Mouse (Mus musculus) lung, embryonic 16.5 days (tissue): ENCODE results near the gene Eif3i. TPM values are rescaled to one million over a fixed set of nuclear protein-coding genes. Genes with fewer than 3 reads are reported as not detected.

Experiments
- ATAC-seq: fragments of 200-750 bp; cut with Nextera tagmentation; 2 replicates; pipeline ENCODE4 v1.8.0; 2017; ENCODE audit warnings: low read depth, mild to moderate bottlenecking, moderate library complexity
- H3K27ac ChIP-seq: fragments of 300-500 bp; sonication (generic); 2 replicates; pipeline ENCODE4 v1.5.1; 2014; ENCODE audit warnings: mild to moderate bottlenecking, control low read depth, low read length
- H3K27me3 ChIP-seq: fragments of 300-500 bp; sonication (generic); 2 replicates; pipeline ENCODE4 v1.6.1; 2014; ENCODE audit warnings: low read depth, low read length, mixed read lengths; ENCODE audit not compliant: control insufficient read depth, insufficient read depth
- H3K36me3 ChIP-seq: fragments of 300-500 bp; sonication (generic); 2 replicates; pipeline ENCODE4 v1.6.1; 2014; ENCODE audit warnings: low read length; ENCODE audit not compliant: control insufficient read depth, insufficient read depth
- H3K4me1 ChIP-seq: fragments of 300-500 bp; sonication (generic); replicated peaks from 2 replicates; pipeline ENCODE4 v1.6.1; 2014; ENCODE audit warnings: low read length, mixed read lengths; ENCODE audit not compliant: control insufficient read depth, insufficient read depth
- H3K4me2 ChIP-seq: fragments of 300-500 bp; sonication (generic); 2 replicates; pipeline ENCODE4 v1.6.1; 2014; ENCODE audit warnings: low read depth, low read length, control low read depth
- H3K4me3 ChIP-seq: fragments of 300-500 bp; sonication (generic); 2 replicates; pipeline ENCODE4 v1.5.1; 2014; ENCODE audit warnings: mild to moderate bottlenecking, low read length, control low read depth
- H3K9ac ChIP-seq: fragments of 300-500 bp; sonication (generic); 2 replicates; pipeline ENCODE4 v1.6.1; 2014; ENCODE audit warnings: low read length, control low read depth
- H3K9me3 ChIP-seq: fragments of 300-500 bp; sonication (generic); 2 replicates; pipeline ENCODE4 v1.6.1; 2016; ENCODE audit warnings: low read length; ENCODE audit not compliant: control insufficient read depth
- WGBS: fragments of 180-500 bp; shearing (Covaris S2); extraction: QIAGEN DNeasy Blood & Tissue Kit; methylation state at CpG from one replicate; pipeline ENCODE4 v1.1.7; 2014; 5-methylcytosine and 5-hydroxymethylcytosine counted together
- polyA plus RNA-seq: library from polyadenylated mRNA; unstranded; fragments of >200 nt; fragmentation: Nextera tagmentation; extraction: Ambion mirVana; gene quantifications from 2 replicates; pipeline ENCODE4 v1.2.1, GENCODE M21; 2015

Eif3i gene
- polyA plus RNA-seq, 1 experiment from 2014 or later, result 229 TPM

GRCm38 (mm10) chr4:129582251-129582650, 18.2 kb downstream of the Eif3i start:
- Histone ChIP-seq H3K9me3 (no peaks in the 10 kb centered on the region), H3K4me1 (peaks cover 5% of the 10 kb centered on the region), H3K27ac (no peak overlapping the region), H3K4me2 (no peak overlapping the region), H3K4me3 (no peak overlapping the region), H3K9ac (no peak overlapping the region), H3K27me3 (no peaks in the 10 kb centered on the region), H3K36me3 (no peaks in the 10 kb centered on the region)
- no peak for ATAC-seq
- whole genome bisulfite sequencing, result 75% methylated on average over 1 of the region's 1 CpGs

DNA sequence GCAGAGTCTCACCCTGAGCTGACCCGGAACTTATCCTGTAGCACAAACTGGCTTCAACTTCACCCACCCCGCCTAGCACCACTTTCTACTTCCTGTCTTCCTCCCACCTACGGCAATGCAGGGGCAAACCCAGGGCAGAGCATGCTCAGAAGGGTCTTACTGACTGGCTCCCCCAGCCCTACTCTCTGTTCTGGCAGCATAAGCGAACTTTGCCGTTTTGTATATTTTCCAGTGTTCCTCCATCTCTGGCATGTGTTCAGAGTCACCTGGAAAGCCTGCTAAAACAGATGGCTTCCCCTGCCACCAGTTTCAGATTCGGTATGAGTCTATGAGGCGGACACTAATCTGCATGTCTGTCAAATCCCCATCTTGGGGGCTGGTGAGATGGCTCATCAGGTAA, 20.1 kb downstream of the Eif3i start:
- Histone ChIP-seq H3K27ac (no peak overlapping the region), H3K9me3 (no peaks in the 10 kb centered on the region), H3K36me3 (no peaks in the 10 kb centered on the region), H3K4me2 (no peak overlapping the region), H3K27me3 (no peaks in the 10 kb centered on the region; the same call in 1 of the 2 replicates), H3K4me3 (no peak overlapping the region), H3K4me1 (peaks cover 8% of the 10 kb centered on the region), H3K9ac (no peak overlapping the region)
- ATAC-seq, result no peak
- WGBS, result 56% methylated on average over 7 of the region's 7 CpGs

GRCm38 (mm10) chr4:129578466-129578865, 22.0 kb downstream of the Eif3i start, which contains the start of gene Fam167b:
Gene Fam167b (minus strand): TSS chr4:129578549.
- H3K36me3 ChIP-seq, result no peaks in the 10 kb centered on the region

GRCm38 (mm10) chr4:129577688-129578087, 22.8 kb downstream of the Eif3i start:
- Histone ChIP-seq H3K27me3 (no peaks in the 10 kb centered on the region; the same call in 1 of the 2 replicates), H3K4me1 (peaks cover 5% of the 10 kb centered on the region; the same call in 1 of the 2 replicates), H3K4me2 (no peak overlapping the region), H3K36me3 (no peaks in the 10 kb centered on the region), H3K27ac (no peak overlapping the region), H3K9me3 (no peaks in the 10 kb centered on the region), H3K4me3 (no peak overlapping the region), H3K9ac (no peak overlapping the region)
- no peak for ATAC-seq
- WGBS, result 74% methylated on average over 7 of the region's 7 CpGs

More at GRCm38 (mm10) chr4:129578466-129578865, 22.0 kb downstream of the Eif3i start, which contains the start of gene Fam167b:
- no peak within 1 kb of the TSS for H3K9ac ChIP-seq
- peak within 1 kb of the TSS; percentile 36; the same call in 1 of the 2 replicates for H3K4me2 ChIP-seq
- whole genome bisulfite sequencing, result 64% methylated on average over 5 of the region's 5 CpGs
- no peaks in the 10 kb centered on the region for H3K9me3 ChIP-seq
- H3K4me3 ChIP-seq, result no peak within 1 kb of the TSS
- H3K4me1 ChIP-seq, result peaks cover 5% of the 10 kb centered on the region; the same call in 1 of the 2 replicates
- peak within 1 kb of the TSS; percentile 52 for H3K27ac ChIP-seq
- ATAC-seq, result peak; percentile 47; the same call in 1 of the 2 replicates
- H3K27me3 ChIP-seq, result no peaks in the 10 kb centered on the region; the same call in 1 of the 2 replicates

- peak; percentile 46; the same call in 1 of the 2 replicates for ATAC-seq
Measured at GRCm38 (mm10) chr4:129576863-129577491, 23.5 kb downstream of the Eif3i start.

DNA sequence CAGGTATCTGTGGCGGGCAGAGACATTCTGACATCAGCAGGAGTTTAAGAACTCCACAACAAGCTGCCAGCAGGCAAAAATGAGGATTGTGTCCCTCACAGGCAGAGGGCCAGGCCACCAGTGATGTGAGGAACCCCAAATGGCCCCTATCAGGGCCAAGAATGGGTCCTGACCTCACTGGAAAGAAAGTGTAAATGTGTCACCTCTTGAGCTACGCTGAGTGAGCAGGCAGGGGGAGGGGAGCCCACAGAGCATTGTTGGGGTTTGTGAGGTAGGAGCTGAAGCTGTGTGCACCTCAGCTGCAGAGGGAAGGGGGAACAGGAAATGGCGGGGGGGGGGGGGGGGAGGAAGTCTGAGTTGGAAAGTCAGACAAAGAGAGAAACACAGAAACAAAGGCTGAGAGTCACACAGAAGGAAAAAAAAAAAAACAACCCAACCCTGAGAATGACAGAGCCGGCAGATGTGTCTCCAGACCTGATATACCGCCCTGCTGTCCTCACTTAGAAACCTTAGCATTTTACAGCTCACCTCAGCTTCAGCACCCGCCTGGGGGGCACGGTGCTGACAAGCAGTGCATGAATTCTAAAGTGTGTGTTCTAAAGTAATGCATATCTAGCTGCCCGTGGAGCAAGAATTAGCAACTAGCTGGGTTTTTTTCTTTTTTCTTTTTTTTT, 25.1 kb downstream of the Eif3i start:
- Histone ChIP-seq H3K9ac (peak overlapping the region; percentile 53; the same call in 1 of the 2 replicates), H3K36me3 (no peaks in the 10 kb centered on the region), H3K4me2 (no peak overlapping the region), H3K4me1 (peaks cover 5% of the 10 kb centered on the region; the same call in 1 of the 2 replicates), H3K9me3 (no peaks in the 10 kb centered on the region), H3K27ac (peak overlapping the region; percentile 65), H3K27me3 (no peaks in the 10 kb centered on the region; the same call in 1 of the 2 replicates), H3K4me3 (no peak overlapping the region)
- WGBS, result 39% methylated on average over 7 of the region's 8 CpGs
- peak; percentile 52; the same call in 1 of the 2 replicates for ATAC-seq

More at GRCm38 (mm10) chr4:129576863-129577491, 23.5 kb downstream of the Eif3i start:
- Histone ChIP-seq H3K9me3 (no peaks in the 10 kb centered on the region), H3K36me3 (no peaks in the 10 kb centered on the region), H3K4me2 (peak overlapping the region; percentile 36), H3K27me3 (no peaks in the 10 kb centered on the region; the same call in 1 of the 2 replicates), H3K4me1 (peaks cover 5% of the 10 kb centered on the region; the same call in 1 of the 2 replicates), H3K9ac (peak overlapping the region; percentile 49; the same call in 1 of the 2 replicates), H3K27ac (no peak overlapping the region), H3K4me3 (peak overlapping the region; percentile 6; the same call in 1 of the 2 replicates)
- 30% methylated on average over 21 of the region's 21 CpGs for WGBS

DNA sequence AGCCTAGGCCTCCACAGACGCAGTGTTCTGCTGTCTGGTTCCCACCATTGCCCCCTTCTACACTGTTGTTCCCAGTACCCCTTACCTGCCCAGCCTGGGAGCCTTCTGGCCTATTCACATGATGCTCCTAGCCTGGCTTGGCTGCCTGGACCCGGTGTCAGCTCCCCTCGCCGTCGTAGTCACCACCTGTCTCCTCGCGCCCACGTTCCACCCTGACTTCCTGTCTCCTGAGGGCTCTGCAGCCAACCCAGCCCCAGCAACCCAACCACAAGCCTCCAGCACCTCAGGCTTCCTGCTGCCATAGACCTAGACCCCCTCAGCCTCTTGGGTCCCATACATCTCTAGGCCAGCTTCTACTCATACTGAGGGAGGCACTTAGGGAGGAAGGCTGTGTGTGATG, 27.0 kb downstream of the Eif3i start, which contains the start of gene Lck:
Lck (minus strand) TSS at position 212 of the 400 bp plus-strand sequence.
- Histone ChIP-seq H3K27ac (peak within 1 kb of the TSS; percentile 62), H3K4me2 (no peak within 1 kb of the TSS), H3K9me3 (no peaks in the 10 kb centered on the region), H3K4me1 (peaks cover 5% of the 10 kb centered on the region; the same call in 1 of the 2 replicates), H3K4me3 (no peak within 1 kb of the TSS), H3K27me3 (no peaks in the 10 kb centered on the region; the same call in 1 of the 2 replicates), H3K9ac (no peak within 1 kb of the TSS), H3K36me3 (no peaks in the 10 kb centered on the region)
- WGBS, result 89% methylated on average over 8 of the region's 8 CpGs
- no peak for ATAC-seq

- H3K9me3 ChIP-seq, result no peaks in the 10 kb centered on the region
Measured at GRCm38 (mm10) chr4:129573093-129573370, 27.4 kb downstream of the Eif3i start.

More at GRCm38 (mm10) chr4:129573093-129573370, 27.4 kb downstream of the Eif3i start:
- no peak overlapping the region for H3K4me3 ChIP-seq
- no peak overlapping the region for H3K4me2 ChIP-seq
- peak overlapping the region; percentile 62 for H3K27ac ChIP-seq
- 91% methylated on average over 4 of the region's 4 CpGs for WGBS
- no peaks in the 10 kb centered on the region for H3K36me3 ChIP-seq
- no peaks in the 10 kb centered on the region; the same call in 1 of the 2 replicates for H3K27me3 ChIP-seq
- peaks cover 5% of the 10 kb centered on the region; the same call in 1 of the 2 replicates for H3K4me1 ChIP-seq
- ATAC-seq, result no peak
- H3K9ac ChIP-seq, result no peak overlapping the region
